Mouse (Mus musculus) lung, postnatal 0 days (tissue): ENCODE data around the gene Magi1.

Source experiments
- CTCF ChIP-seq: IDR thresholded peaks from 2 replicates; pipeline ENCODE4 v1.5.1; 2016; ENCODE audit warnings: antibody characterized with exemption, mild to moderate bottlenecking
- EP300 ChIP-seq: IDR thresholded peaks from 2 replicates; pipeline ENCODE4 v1.6.1; 2016; ENCODE audit warnings: antibody characterized with exemption, mild to moderate bottlenecking, control low read depth

- TF ChIP-seq CTCF = no peak
- TF ChIP-seq EP300 = no peak
These were observed 371.6 kb downstream of the Magi1 start for GRCm38 (mm10) chr6:93912003-93912581.
